Mouse (Mus musculus): ENCODE measurements around the gene Calm2.

DNA sequence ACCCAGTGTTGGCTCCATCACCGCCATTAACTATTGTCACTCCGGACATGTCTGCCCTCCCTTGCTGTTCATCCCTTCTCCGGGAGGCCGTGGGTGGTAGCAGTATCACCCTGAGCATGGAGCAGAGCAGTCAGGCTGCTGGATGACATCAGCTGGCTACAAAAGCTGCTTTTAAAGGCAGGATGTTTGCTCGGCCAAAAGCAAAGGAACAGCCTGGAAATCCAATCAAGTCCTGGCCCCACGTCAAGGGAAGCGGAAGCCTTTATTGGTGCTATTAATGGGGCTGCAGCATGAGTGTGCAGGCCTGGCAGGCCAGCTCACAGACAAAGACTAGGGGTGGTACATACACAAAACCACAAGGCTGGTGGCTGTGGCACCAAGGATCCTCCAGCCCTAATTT, 55.5 kb downstream of the Calm2 start:
- TF ChIP-seq CTCF (IDR thresholded peaks at IDR 0.05; ENCODE audit: low read depth) (no peak), EP300 (IDR thresholded peaks at IDR 0.05; ENCODE audit: low read depth) (no peak)

All from liver, embryonic 14.5 days (tissue).